Mouse (Mus musculus) megakaryocyte, embryonic 14.5 days (primary cell): ENCODE measurements around the gene Surf4. TPM values are rescaled to one million over a fixed set of nuclear protein-coding genes. Genes with fewer than 3 reads are reported as not detected.

ENCODE experiments used
- H3K27me3 ChIP-seq: replicated peaks from 2 replicates; pipeline ENCODE3; 2012; ENCODE audit warnings: inconsistent platforms
- H3K36me3 ChIP-seq: replicated peaks from 2 replicates; pipeline ENCODE3; 2012; ENCODE audit warnings: low read length, inconsistent platforms, mixed read lengths
- H3K4me1 ChIP-seq: 2 replicates; pipeline ENCODE4 v1.6.1; 2012; ENCODE audit warnings: inconsistent platforms
- H3K4me3 ChIP-seq: replicated peaks from 2 replicates; pipeline ENCODE3; 2012; ENCODE audit warnings: moderate library complexity, mild to moderate bottlenecking, inconsistent platforms
- H3K9me3 ChIP-seq: 2 replicates; pipeline ENCODE4 v1.6.1; 2012; ENCODE audit warnings: inconsistent platforms
- FLI1 ChIP-seq: IDR thresholded peaks from 2 replicates; pipeline ENCODE4 v1.6.1; 2012; ENCODE audit warnings: low read length, inconsistent platforms, mixed read lengths
- GATA1 ChIP-seq: IDR thresholded peaks from 3 replicates; pipeline ENCODE4 v1.6.1; 2012; ENCODE audit warnings: mixed read lengths, low read length, inconsistent platforms, borderline replicate concordance
- polyA plus RNA-seq: library from polyadenylated mRNA; stranded (reverse); fragments of >175 nt; gene quantifications from 2 replicates; pipeline ENCODE4 v1.2.3, GENCODE M21; 2012; ENCODE audit warnings: low replicate concordance; ENCODE audit not compliant: insufficient read depth

Surf4 gene
- polyA plus RNA-seq, 1 experiment: 144 TPM

DNA sequence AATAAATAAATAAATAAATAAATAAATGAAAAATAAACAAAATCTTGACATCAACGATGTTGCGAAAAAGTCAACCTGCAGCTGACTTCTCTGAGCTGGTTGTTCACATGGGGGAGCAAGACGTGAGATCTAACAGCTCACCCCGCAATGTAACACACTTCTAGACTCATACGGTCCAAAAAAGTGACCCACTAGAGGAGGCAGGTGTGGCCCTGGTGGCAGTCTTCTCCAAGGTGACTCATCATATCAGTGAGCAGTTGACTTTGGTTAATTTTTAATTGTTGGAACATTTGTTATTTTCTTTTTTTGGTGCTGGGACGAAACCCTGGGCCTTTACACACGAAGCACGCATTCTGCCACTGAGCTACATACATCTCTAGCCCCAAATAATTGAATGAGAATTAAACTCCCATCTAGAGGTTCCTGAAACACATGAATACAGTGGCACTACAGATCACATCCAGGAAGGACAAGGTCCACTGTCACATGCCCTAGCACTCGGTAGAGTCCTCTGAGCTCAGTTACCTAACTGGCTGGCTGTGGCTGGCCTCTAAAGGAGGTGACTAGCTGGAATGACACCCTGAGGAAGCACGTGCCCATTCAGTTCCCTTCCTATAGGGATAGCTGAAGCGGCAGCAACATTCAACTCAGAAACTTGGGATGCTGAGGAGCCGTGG is 23.2 kb upstream of the Surf4 start:
- Histone ChIP-seq H3K4me3 (no peak overlapping the region), H3K9me3 (no peaks in the 10 kb centered on the region), H3K27me3 (no peaks in the 10 kb centered on the region), H3K36me3 (peaks cover 92% of the 10 kb centered on the region), H3K4me1 (peaks cover 31% of the 10 kb centered on the region)
- TF ChIP-seq GATA1: no peak
- no peak for TF ChIP-seq FLI1

DNA sequence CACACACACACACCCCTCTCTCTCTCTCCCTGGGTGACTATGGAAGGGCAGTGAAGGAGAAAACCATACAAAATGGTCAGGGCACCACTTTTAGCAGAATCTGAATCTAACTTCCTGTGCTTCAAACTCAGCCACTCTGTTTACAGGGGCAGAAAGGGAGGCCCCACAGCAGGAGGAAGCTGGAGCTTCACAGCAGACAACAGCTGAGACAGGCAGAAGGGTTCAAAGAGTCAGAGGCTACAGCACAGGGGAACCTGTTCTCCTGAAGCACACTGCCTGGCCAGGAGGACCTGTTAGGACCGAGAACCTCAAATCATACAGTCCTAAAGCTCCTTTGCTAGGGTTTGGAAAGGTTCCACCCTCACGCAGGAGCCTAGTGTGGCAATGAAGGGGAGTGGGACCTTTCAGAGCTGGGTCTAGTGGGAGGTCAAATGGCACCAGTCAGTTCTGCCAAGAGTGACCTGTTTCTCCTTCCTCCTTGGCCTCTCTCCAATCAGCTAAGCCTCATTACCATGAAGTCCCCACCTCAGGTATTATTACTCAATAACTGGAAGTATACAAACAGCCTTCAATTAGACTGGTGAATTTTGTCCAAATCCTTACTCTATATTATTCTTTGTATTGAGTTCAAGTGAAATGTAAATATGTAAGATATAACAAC is 21.1 kb upstream of the Surf4 start:
- H3K36me3 ChIP-seq: peaks cover 94% of the 10 kb centered on the region
- peaks cover 13% of the 10 kb centered on the region for H3K4me1 ChIP-seq
- H3K9me3 ChIP-seq: no peaks in the 10 kb centered on the region
- TF ChIP-seq GATA1 (no peak), FLI1 (no peak)
- H3K4me3 ChIP-seq: no peak overlapping the region
- H3K27me3 ChIP-seq: no peaks in the 10 kb centered on the region

DNA sequence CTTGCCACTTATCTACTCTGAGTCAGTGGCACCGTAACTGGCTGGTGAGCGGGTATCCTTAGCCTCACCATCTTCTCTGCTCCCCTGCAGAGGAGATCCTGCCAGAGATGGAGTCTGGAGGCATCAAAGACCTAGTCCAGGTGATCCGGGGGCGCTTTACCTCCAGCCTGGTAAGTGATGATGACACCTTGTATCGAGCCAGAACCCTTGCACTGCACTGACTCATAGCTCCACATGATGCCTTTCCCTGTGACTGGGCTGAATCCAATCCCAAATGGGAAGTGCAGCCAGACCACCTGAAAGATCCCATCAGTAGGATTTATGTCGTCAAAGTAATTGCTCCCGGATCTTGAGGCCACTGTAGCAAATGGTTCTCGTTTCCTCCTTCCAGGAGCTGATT is 19.1 kb upstream of the Surf4 start:
- TF ChIP-seq GATA1 (no peak), FLI1 (no peak)
- Histone ChIP-seq H3K36me3 (peaks cover 97% of the 10 kb centered on the region), H3K4me3 (no peak overlapping the region), H3K4me1 (peaks cover 10% of the 10 kb centered on the region), H3K27me3 (no peaks in the 10 kb centered on the region), H3K9me3 (no peaks in the 10 kb centered on the region)

DNA sequence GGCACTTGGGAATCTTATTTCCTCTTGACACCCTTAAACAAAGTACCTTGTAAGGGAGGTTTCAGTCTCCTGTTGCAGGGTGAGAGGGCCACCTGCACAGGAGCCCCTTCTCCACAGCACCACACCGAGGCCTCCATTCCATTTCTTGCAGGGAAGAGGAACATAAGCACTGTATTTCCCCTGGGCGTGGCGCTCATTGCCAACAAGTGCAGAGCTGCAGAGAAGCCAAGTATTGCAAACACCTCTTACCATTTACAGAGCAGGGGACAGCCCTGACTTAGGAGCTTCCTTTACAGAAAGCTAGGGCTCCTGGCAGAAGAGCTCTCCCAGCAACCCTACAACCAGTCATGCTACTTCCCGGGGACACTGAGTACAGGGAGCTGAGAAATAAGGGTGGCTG is 18.5 kb upstream of the Surf4 start:
- H3K36me3 ChIP-seq: peaks cover 97% of the 10 kb centered on the region
- no peak overlapping the region for H3K4me3 ChIP-seq
- H3K4me1 ChIP-seq: peaks cover 10% of the 10 kb centered on the region
- H3K9me3 ChIP-seq: no peaks in the 10 kb centered on the region
- TF ChIP-seq GATA1 (no peak), FLI1 (no peak)
- no peaks in the 10 kb centered on the region for H3K27me3 ChIP-seq

DNA sequence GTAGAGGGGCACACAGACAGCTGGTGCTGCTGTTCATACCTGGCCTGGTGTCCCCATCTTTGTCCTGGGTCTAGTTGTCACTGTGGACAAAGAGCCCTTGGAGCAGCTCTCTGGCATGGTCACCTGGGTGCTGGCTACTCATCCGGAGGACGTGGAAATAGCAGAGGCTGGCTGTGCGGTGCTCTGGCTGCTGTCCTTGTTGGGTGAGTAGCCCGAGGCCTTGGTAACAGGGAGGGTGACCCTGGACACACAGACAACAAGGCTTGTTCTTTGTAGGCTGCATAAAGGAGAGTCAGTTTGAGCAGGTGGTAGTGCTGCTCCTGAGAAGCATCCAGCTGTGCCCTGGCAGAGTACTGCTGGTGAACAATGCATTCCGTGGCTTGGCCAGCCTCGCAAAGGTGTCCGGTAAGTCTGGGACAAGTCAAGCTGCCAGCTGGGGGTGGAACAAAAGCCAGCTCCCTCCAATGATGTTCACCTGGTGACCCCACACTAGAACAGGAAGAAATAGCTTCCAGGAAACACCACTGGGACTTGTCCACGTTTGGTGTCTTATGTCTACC is 17.7 kb upstream of the Surf4 start:
- TF ChIP-seq GATA1: no peak
- TF ChIP-seq FLI1: no peak
- peaks cover 98% of the 10 kb centered on the region for H3K36me3 ChIP-seq

DNA sequence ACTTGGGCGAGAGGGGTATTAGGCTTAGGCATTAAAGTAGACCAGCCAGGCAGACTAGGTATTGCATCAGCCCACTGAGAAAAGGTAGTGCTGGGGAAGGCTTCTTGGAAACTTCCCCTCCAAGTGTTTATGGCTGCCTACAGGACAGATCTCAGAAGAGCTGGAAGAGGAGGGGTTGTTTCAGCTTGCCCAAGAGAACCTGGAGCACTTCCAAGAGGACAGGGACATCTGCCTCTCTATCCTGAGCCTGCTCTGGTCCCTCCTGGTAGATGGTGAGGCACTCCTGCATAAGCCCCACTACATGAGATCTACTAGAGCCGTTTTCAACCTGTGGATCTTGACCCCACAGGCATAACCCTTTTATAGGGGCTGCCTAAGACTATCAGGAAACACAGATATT is 16.7 kb upstream of the Surf4 start:
- Histone ChIP-seq H3K36me3 (peaks cover 90% of the 10 kb centered on the region), H3K4me1 (peaks cover 10% of the 10 kb centered on the region), H3K27me3 (no peaks in the 10 kb centered on the region), H3K9me3 (no peaks in the 10 kb centered on the region), H3K4me3 (no peak overlapping the region)
- no peak for TF ChIP-seq GATA1
- TF ChIP-seq FLI1: no peak

More for the DNA sequence above, 17.7 kb upstream of the Surf4 start:
- Histone ChIP-seq H3K27me3 (no peaks in the 10 kb centered on the region), H3K9me3 (no peaks in the 10 kb centered on the region), H3K4me3 (no peak overlapping the region), H3K4me1 (peaks cover 10% of the 10 kb centered on the region)

DNA sequence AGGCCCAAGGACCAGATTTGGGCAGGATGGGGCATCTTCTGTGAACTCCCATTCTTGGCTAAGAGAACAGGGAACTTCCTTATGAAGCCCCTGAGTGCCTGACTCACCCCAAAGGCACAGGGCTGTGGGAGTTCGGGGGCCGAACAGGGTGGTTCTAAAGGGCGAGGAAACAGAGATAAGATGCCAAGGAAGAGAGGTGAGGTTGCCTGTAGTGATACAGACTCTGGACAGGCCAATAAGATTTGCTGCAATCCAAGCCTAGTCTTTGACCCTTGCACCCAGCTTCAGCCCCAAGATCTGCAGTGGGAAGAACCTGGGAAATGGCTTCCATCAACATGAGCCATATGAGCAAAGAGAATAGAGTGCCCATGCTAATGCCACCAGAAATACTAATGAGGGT is 9.5 kb upstream of the Surf4 start:
- H3K9me3 ChIP-seq: no peaks in the 10 kb centered on the region
- H3K27me3 ChIP-seq: peaks cover 6% of the 10 kb centered on the region
- peaks cover 20% of the 10 kb centered on the region for H3K36me3 ChIP-seq
- H3K4me3 ChIP-seq: no peak overlapping the region
- H3K4me1 ChIP-seq: peaks cover 43% of the 10 kb centered on the region
- no peak for TF ChIP-seq GATA1
- TF ChIP-seq FLI1: no peak

DNA sequence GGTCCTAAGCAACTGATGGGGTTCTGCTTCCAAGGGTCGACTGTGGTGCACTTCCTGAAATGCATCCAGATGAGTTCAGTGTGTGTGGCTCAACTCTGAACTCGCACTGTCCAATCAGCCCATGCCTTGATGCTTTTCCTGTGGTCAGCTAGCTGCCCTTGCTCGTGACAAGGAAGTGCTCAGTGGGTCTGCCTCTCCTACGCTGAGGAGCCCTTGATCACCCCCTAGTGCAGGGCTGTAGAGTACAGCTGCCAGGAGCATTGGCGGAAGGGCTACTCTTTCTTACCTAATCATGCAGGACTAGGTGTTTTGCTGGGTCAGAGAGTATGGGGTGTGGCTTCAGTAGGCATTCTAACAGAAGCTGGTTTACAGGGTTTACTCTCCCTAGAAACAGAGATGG is 7.8 kb upstream of the Surf4 start:
- peaks cover 3% of the 10 kb centered on the region for H3K36me3 ChIP-seq
- H3K27me3 ChIP-seq: peaks cover 6% of the 10 kb centered on the region
- H3K9me3 ChIP-seq: no peaks in the 10 kb centered on the region
- TF ChIP-seq FLI1 (no peak), GATA1 (no peak)
- H3K4me3 ChIP-seq: peak overlapping the region; percentile 80
- peaks cover 52% of the 10 kb centered on the region for H3K4me1 ChIP-seq

DNA sequence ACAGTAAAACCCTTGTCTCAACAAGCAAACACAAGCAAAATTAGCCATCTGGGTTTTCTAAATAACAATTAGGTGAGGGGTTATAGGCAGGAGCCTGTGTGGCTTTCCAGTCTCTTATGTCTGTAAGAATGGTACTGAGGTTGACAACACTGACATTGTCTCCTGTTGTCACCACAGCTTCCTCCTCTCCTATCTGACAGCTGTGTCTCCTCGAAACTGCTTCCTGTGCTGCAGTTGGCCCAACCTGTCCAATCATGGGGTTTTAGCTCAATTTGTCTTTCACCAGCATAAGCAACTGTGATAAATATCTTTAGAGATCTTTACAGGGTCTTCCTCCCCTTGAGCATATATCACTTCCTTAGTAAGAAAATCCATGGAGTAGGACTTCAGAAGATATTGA is 2.7 kb upstream of the Surf4 start:
- Histone ChIP-seq H3K27me3 (no peaks in the 10 kb centered on the region), H3K4me1 (peaks cover 70% of the 10 kb centered on the region), H3K9me3 (no peaks in the 10 kb centered on the region), H3K4me3 (peak overlapping the region; percentile 31), H3K36me3 (peaks cover 5% of the 10 kb centered on the region)
- TF ChIP-seq FLI1 (no peak), GATA1 (no peak)

DNA sequence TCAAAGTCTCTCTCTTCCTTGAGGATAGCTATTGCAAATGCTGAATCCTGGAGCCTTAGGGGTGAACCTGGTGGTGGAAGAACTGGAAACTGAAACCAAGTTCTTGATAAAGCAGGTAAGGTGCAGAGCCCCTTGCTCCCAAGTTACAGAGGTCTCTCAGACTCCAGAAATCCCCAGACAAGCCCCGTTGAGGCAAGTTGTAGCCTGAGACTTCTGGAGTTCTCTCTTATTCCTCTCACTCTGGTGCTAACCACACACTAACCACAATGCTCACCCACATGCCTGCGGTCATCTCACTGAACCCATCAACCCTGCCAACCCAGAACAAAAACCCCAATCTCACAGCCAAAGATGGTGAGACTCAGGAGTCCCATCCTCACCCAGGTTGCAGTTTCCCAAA is 1.6 kb upstream of the Surf4 start:
- Histone ChIP-seq H3K4me3 (peak overlapping the region; percentile 18), H3K9me3 (no peaks in the 10 kb centered on the region), H3K4me1 (peaks cover 70% of the 10 kb centered on the region), H3K36me3 (peaks cover 16% of the 10 kb centered on the region), H3K27me3 (no peaks in the 10 kb centered on the region)
- TF ChIP-seq GATA1: no peak
- no peak for TF ChIP-seq FLI1
